Mouse (Mus musculus): ENCODE data around the gene Ctrc. TPM values are rescaled to one million over a fixed set of nuclear protein-coding genes. Genes with fewer than 3 reads are reported as not detected.

The Ctrc gene
- polyA plus RNA-seq, 1 experiment from 2014 or later: not detected

DNA sequence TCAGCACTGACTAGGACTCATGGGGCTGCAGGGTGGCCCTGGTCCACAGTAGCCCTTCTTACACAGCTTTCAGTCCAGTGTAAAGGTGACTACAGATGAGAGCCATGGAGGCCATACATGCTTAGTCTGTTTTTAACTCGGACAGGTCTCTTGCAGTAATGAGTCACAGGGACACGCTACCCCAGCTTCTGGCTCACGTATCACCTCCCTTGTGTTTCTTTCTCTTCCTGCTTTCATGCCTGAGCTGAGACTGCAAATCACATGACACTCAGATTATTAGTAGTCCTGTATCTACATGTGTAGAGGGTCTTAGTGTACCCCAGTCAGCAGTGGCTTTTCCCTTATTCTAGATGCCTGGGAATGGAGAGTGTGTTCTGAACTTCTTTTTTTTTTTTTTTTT lies 81.2 kb downstream of the Ctrc start:
- no peaks in the 10 kb centered on the region for H3K27me3 ChIP-seq (ENCODE audit: control insufficient read depth, insufficient read depth, low read length)
- H3K27ac ChIP-seq (ENCODE audit: low read depth, low read length): no peak overlapping the region
- WGBS: 93% methylated on average over 3 of the region's 3 CpGs
- no peaks in the 10 kb centered on the region for H3K4me1 ChIP-seq (replicated peaks; ENCODE audit: control insufficient read depth, insufficient read depth, low read length)
- H3K9me3 ChIP-seq (ENCODE audit: control insufficient read depth, low read length): no peaks in the 10 kb centered on the region
- DNase-seq (ENCODE audit: low spot score) (no peak), ATAC-seq (ENCODE audit: low FRiP score) (no peak)
- H3K4me3 ChIP-seq (ENCODE audit: low read depth, low read length): no peak overlapping the region
- no peaks in the 10 kb centered on the region for H3K36me3 ChIP-seq (ENCODE audit: control insufficient read depth, insufficient read depth, low read length)
- H3K9ac ChIP-seq (ENCODE audit: low read depth, low read length): no peak overlapping the region
- H3K4me2 ChIP-seq (replicated peaks; ENCODE audit: low read depth, low read length): no peak overlapping the region

Other genes with a start within 250 kb of the Ctrc start
- gene Fblim1, start 240.3 kb downstream of the Ctrc start, polyA plus RNA-seq (2014; fragmentation: Nextera tagmentation; extraction: Ambion mirVana): 29.1 and 31.1 TPM in 2 replicates
- 0.33 and 0.52 TPM in 2 replicates for gene Tmem82, start 227.7 kb downstream of the Ctrc start, polyA plus RNA-seq (2014; fragmentation: Nextera tagmentation; extraction: Ambion mirVana)
- gene Slc25a34, start 222.5 kb downstream of the Ctrc start, polyA plus RNA-seq (2014; fragmentation: Nextera tagmentation; extraction: Ambion mirVana): not detected in 2 replicates
- 2.5 and 3.0 TPM in 2 replicates for gene Plekhm2, start 181.5 kb downstream of the Ctrc start, polyA plus RNA-seq (2014; fragmentation: Nextera tagmentation; extraction: Ambion mirVana)
- gene Rsc1a1, start 160.8 kb downstream of the Ctrc start, polyA plus RNA-seq (2014; fragmentation: Nextera tagmentation; extraction: Ambion mirVana): 1.9 and 2.0 TPM in 2 replicates
- gene Ddi2, start 122.9 kb downstream of the Ctrc start, polyA plus RNA-seq (2014; fragmentation: Nextera tagmentation; extraction: Ambion mirVana): 15.0 and 18.9 TPM in 2 replicates
- gene Agmat, start 99.7 kb downstream of the Ctrc start, polyA plus RNA-seq (2014; fragmentation: Nextera tagmentation; extraction: Ambion mirVana): 0.14 TPM in 1 of 2 replicates, not detected in the other
- 4.9 and 5.4 TPM in 2 replicates for gene Dnajc16, start 55.4 kb downstream of the Ctrc start, polyA plus RNA-seq (2014; fragmentation: Nextera tagmentation; extraction: Ambion mirVana)
- 17.3 and 17.6 TPM in 2 replicates for gene Casp9, start 52.7 kb downstream of the Ctrc start, polyA plus RNA-seq (2014; fragmentation: Nextera tagmentation; extraction: Ambion mirVana)
- gene Cela2a, start 20.2 kb downstream of the Ctrc start, polyA plus RNA-seq (2014; fragmentation: Nextera tagmentation; extraction: Ambion mirVana): not detected in 2 replicates
- gene Efhd2, start 28.6 kb upstream of the Ctrc start, polyA plus RNA-seq (2014; fragmentation: Nextera tagmentation; extraction: Ambion mirVana): 25.0 and 26.1 TPM in 2 replicates
- gene Fhad1, start 168.7 kb upstream of the Ctrc start, polyA plus RNA-seq (2014; fragmentation: Nextera tagmentation; extraction: Ambion mirVana): 3.5 and 4.0 TPM in 2 replicates
- 7.3 and 8.1 TPM in 2 replicates for gene Tmem51, start 237.9 kb upstream of the Ctrc start, polyA plus RNA-seq (2014; fragmentation: Nextera tagmentation; extraction: Ambion mirVana)

Data from hindbrain, embryonic 11.5 days (tissue).